In genomic region chr7:45916056-45917003, GRCm38 (mm10) we compare ENCODE assay signal across 8 mouse cellular contexts. TPM values are rescaled to one million over a fixed set of nuclear protein-coding genes. Genes with fewer than 3 reads are reported as not detected.
DNase-seq lines count a peak whose midpoint lies in the region; ATAC-seq and TF ChIP-seq lines count a peak whose summit lies in the region.

No protein-coding gene starts in this region.

- no peaks in the 10 kb centered on the region for H3K36me3 ChIP-seq in hindbrain, embryonic 16.5 days (ENCODE audit: control insufficient read depth, insufficient read depth, low read length)

- peak overlapping the region; percentile 56 for H3K4me2 ChIP-seq in hindbrain, embryonic 16.5 days (ENCODE audit: low read length)

- no peaks in the 10 kb centered on the region for H3K9me3 ChIP-seq in hindbrain, embryonic 16.5 days (ENCODE audit: control insufficient read depth, low read length)

- peak overlapping the region; percentile 59 for H3K9ac ChIP-seq in hindbrain, embryonic 16.5 days (ENCODE audit: low read depth, low read length)

- DNase-seq in MN1 (ENCODE audit: low spot score), result peak; percentile 91
- DNase-seq in gastrocnemius, adult 8-10 months (ENCODE audit: low spot score in 2 of 2), result peak; percentile 69 to 83
- DNase-seq in left cerebral cortex, adult 11 months (ENCODE audit: low spot score), result peak; percentile 81
- DNase-seq in lung, postnatal 25 days (ENCODE audit: low spot score), result peak; percentile 85
- peak; percentile 97 for DNase-seq in retina, postnatal 1 day
- peak; percentile 86 for DNase-seq in thymus, postnatal 25 days

- peaks cover 7% of the 10 kb centered on the region; the same call in 1 of the 2 replicates for H3K4me1 ChIP-seq in cortical plate, adult 2 months (ENCODE audit: control insufficient read depth, insufficient read depth, low read length)
- peaks cover 19% of the 10 kb centered on the region for H3K4me1 ChIP-seq in hindbrain, embryonic 16.5 days (ENCODE audit: control insufficient read depth, insufficient read depth, low read depth, low read length)

- TF ChIP-seq POLR2A in cortical plate, adult 2 months (IDR thresholded peaks at IDR 0.05; ENCODE audit: extremely low read depth, insufficient read depth, low read length), result 0 out of 2 replicates have a peak, but pooled peaks have one; percentile 19

- no peaks in the 10 kb centered on the region for H3K27me3 ChIP-seq in hindbrain, embryonic 16.5 days (replicated peaks; ENCODE audit: control insufficient read depth, insufficient read depth, low read length)

- H3K27ac ChIP-seq in cortical plate, adult 2 months (ENCODE audit: insufficient read depth, low read length), result peak overlapping the region; percentile 48
- H3K27ac ChIP-seq in hindbrain, embryonic 16.5 days (ENCODE audit: low read depth, low read length), result peak overlapping the region; percentile 86

- ATAC-seq in hindbrain, embryonic 16.5 days, result peak; percentile 90

- peak overlapping the region; percentile 45 for H3K4me3 ChIP-seq in cortical plate, adult 2 months (ENCODE audit: insufficient read depth, low read length)
- H3K4me3 ChIP-seq in hindbrain, embryonic 16.5 days (ENCODE audit: low read length), result peak overlapping the region; percentile 31

- no peak for TF ChIP-seq CTCF in cortical plate, adult 2 months (IDR thresholded peaks at IDR 0.05; ENCODE audit: extremely low read depth, insufficient read depth, low read length)

- WGBS in hindbrain, embryonic 16.5 days, result 33% methylated on average over 26 of the region's 26 CpGs

RNA-seq across cellular contexts. Expression of gene Emp3, which starts 4.9 kb away (rescaled TPM):
- polyA plus RNA-seq in cortical plate, adult 2 months (2012; rRNA removed), result 8.9 and 10.4 TPM in 2 replicates
- 10 to 100 TPM in 1 of 4 experiments, 1 to 10 TPM in 3; 6.2 to 10.2 (median 6.8) TPM for total RNA-seq in gastrocnemius, adult 8-10 months (2022)
- 33.2 and 39.9 TPM in 2 replicates for polyA plus RNA-seq in hindbrain, embryonic 16.5 days (2015; fragmentation: Nextera tagmentation; extraction: Ambion mirVana)

RNA-seq across cellular contexts. Expression of gene Ccdc114, which starts 7.5 kb away (rescaled TPM):
- 3.0 and 3.9 TPM in 2 replicates for polyA plus RNA-seq in cortical plate, adult 2 months (2012; rRNA removed)
- total RNA-seq in gastrocnemius, adult 8-10 months (2022), result under 1 TPM in 3 of 4 experiments, not detected in 1; 0.19 to 0.85 (median 0.29) TPM
- 6.6 and 8.7 TPM in 2 replicates for polyA plus RNA-seq in hindbrain, embryonic 16.5 days (2015; fragmentation: Nextera tagmentation; extraction: Ambion mirVana)

RNA-seq across cellular contexts. Expression of gene Tmem143, which starts 19.6 kb away (rescaled TPM):
- 32.5 and 35.0 TPM in 2 replicates for polyA plus RNA-seq in cortical plate, adult 2 months (2012; rRNA removed)
- total RNA-seq in gastrocnemius, adult 8-10 months (2022), result 10 to 100 TPM; 52.6 to 67.7 (median 56.3) TPM
- 6.5 and 8.2 TPM in 2 replicates for polyA plus RNA-seq in hindbrain, embryonic 16.5 days (2015; fragmentation: Nextera tagmentation; extraction: Ambion mirVana)

RNA-seq across cellular contexts. Expression of gene Syngr4, which starts 19.8 kb away (rescaled TPM):
- 0.31 TPM in 1 of 2 replicates, not detected in the other for polyA plus RNA-seq in cortical plate, adult 2 months (2012; rRNA removed)
- not detected for total RNA-seq in gastrocnemius, adult 8-10 months (2022)
- polyA plus RNA-seq in hindbrain, embryonic 16.5 days (2015; fragmentation: Nextera tagmentation; extraction: Ambion mirVana), result 0.22 TPM in 1 of 2 replicates, not detected in the other

RNA-seq across cellular contexts. Expression of gene Grin2d, which starts 38.2 kb away (rescaled TPM):
- polyA plus RNA-seq in cortical plate, adult 2 months (2012; rRNA removed), result 9.0 and 10.0 TPM in 2 replicates
- under 1 TPM in 2 of 4 experiments, not detected in 2; 0.07 to 0.11 TPM for total RNA-seq in gastrocnemius, adult 8-10 months (2022)
- 3.3 and 3.4 TPM in 2 replicates for polyA plus RNA-seq in hindbrain, embryonic 16.5 days (2015; fragmentation: Nextera tagmentation; extraction: Ambion mirVana)

Comparison
In these comparisons a context has a peak if more than half of its experiments do, and no peak if none do; other contexts are left out.
1. Peak in every context shown above with its lines: DNase-seq, ATAC-seq, H3K4me3 ChIP-seq and H3K27ac ChIP-seq.